Mouse (Mus musculus) stomach, embryonic 16.5 days (tissue): ENCODE measurements around the gene Cdx4. TPM values are rescaled to one million over a fixed set of nuclear protein-coding genes. Genes with fewer than 3 reads are reported as not detected.

ENCODE experiments used
- ATAC-seq: fragments of 200-750 bp; cut with Nextera tagmentation; 2 replicates; pipeline ENCODE4 v1.8.0; 2017; ENCODE audit warnings: moderate number of reproducible peaks, moderate TSS enrichment; ENCODE audit not compliant: insufficient read depth, low FRiP score
- H3K27ac ChIP-seq: fragments of 300-500 bp; sonication (generic); 2 replicates; pipeline ENCODE4 v1.5.1; 2014; ENCODE audit warnings: low read length
- H3K27me3 ChIP-seq: fragments of 300-500 bp; sonication (generic); 2 replicates; pipeline ENCODE4 v1.6.1; 2014; ENCODE audit warnings: low read length, control low read depth, mixed read lengths; ENCODE audit not compliant: control insufficient read depth, insufficient read depth
- H3K36me3 ChIP-seq: fragments of 300-500 bp; sonication (generic); 2 replicates; pipeline ENCODE4 v1.6.1; 2014; ENCODE audit warnings: low read length; ENCODE audit not compliant: control insufficient read depth, insufficient read depth
- H3K4me1 ChIP-seq: fragments of 300-500 bp; sonication (generic); 2 replicates; pipeline ENCODE4 v1.6.1; 2014; ENCODE audit warnings: low read length, control low read depth, mixed read lengths; ENCODE audit not compliant: control insufficient read depth, insufficient read depth
- H3K4me2 ChIP-seq: fragments of 300-500 bp; sonication (generic); 2 replicates; pipeline ENCODE4 v1.6.1; 2014; ENCODE audit warnings: low read depth, low read length, mixed read lengths
- H3K4me3 ChIP-seq: fragments of 300-500 bp; sonication (generic); replicated peaks from 2 replicates; pipeline ENCODE4 v1.5.1; 2014; ENCODE audit warnings: mild to moderate bottlenecking, low read length
- H3K9ac ChIP-seq: fragments of 300-500 bp; sonication (generic); 2 replicates; pipeline ENCODE4 v1.6.1; 2014; ENCODE audit warnings: low read length
- H3K9me3 ChIP-seq: fragments of 300-500 bp; sonication (generic); replicated peaks from 2 replicates; pipeline ENCODE4 v1.6.1; 2016; ENCODE audit warnings: low read length, control low read depth; ENCODE audit not compliant: control insufficient read depth
- WGBS: fragments of 180-500 bp; shearing (Covaris S2); extraction: QIAGEN DNeasy Blood & Tissue Kit; methylation state at CpG from one replicate; pipeline ENCODE4 v1.1.7; 2014; 5-methylcytosine and 5-hydroxymethylcytosine counted together
- polyA plus RNA-seq: library from polyadenylated mRNA; unstranded; fragments of >200 nt; fragmentation: Nextera tagmentation; extraction: Ambion mirVana; gene quantifications from 2 replicates; pipeline ENCODE4 v1.2.1, GENCODE M21; 2015

Cdx4 gene
- polyA plus RNA-seq, 1 experiment from 2014 or later = not detected

- peaks cover 3% of the 10 kb centered on the region; the same call in 1 of the 2 replicates for H3K27me3 ChIP-seq
- no peaks in the 10 kb centered on the region for H3K36me3 ChIP-seq
- WGBS = 67% methylated on average over 2 of the region's 2 CpGs
- H3K9ac ChIP-seq = no peak overlapping the region
- no peak overlapping the region for H3K4me2 ChIP-seq
- no peaks in the 10 kb centered on the region for H3K9me3 ChIP-seq
- no peak overlapping the region for H3K27ac ChIP-seq
- ATAC-seq = no peak
- H3K4me3 ChIP-seq = no peak overlapping the region
- no peaks in the 10 kb centered on the region for H3K4me1 ChIP-seq
Measured at GRCm38 (mm10) chrX:103371221-103371620, 50.0 kb downstream of the Cdx4 start.

DNA sequence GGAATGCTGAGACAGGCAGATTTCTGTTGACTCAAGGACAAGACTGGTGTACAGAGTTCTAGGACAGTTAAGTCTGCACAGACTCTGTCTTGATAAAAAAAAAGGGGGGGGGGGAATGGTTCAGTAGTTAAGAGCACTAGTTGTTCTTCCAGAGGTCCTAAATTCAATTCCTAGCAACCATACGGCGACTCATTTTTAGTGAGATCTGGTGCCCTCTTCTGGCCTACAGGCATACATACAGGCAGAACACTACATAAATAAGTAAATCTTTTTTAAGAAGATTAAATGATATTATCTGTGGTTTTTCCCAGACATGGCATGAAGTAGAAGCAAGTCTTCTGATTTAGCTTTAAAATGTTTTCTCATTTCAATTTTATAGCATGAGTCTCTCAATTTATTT, 50.4 kb downstream of the Cdx4 start:
- no peak for ATAC-seq
- no peak overlapping the region for H3K4me2 ChIP-seq
- WGBS = 44% methylated on average over 2 of the region's 2 CpGs

DNA sequence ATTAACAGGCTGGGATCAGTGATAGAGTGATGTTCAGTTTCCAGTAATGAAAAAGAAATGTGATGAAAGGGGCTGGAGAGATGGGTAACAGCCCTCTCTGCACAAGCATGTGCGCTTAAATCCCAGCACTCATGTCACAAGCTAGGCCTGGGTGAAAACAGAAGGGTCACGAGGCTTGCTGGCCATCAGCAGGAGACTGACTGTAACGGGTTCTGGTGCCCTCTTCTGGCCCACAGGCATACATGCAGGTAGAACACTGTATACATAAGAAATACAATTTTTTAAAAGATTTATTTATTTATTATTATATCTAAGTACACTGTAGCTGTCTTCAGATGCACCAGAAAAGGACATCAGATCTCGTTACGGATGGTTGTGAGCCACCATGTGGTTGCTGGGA, 53.1 kb downstream of the Cdx4 start:
- Histone ChIP-seq H3K9me3 (no peaks in the 10 kb centered on the region), H3K4me2 (no peak overlapping the region), H3K36me3 (no peaks in the 10 kb centered on the region), H3K27ac (no peak overlapping the region), H3K27me3 (peaks cover 3% of the 10 kb centered on the region; the same call in 1 of the 2 replicates), H3K4me1 (no peaks in the 10 kb centered on the region), H3K9ac (no peak overlapping the region), H3K4me3 (no peak overlapping the region)
- WGBS = 61% methylated on average over 5 of the region's 5 CpGs
- ATAC-seq = no peak

More for the DNA sequence above, 50.4 kb downstream of the Cdx4 start:
- H3K36me3 ChIP-seq = no peaks in the 10 kb centered on the region
- H3K27me3 ChIP-seq = peaks cover 3% of the 10 kb centered on the region; the same call in 1 of the 2 replicates
- H3K9ac ChIP-seq = no peak overlapping the region
- H3K4me3 ChIP-seq = no peak overlapping the region
- H3K9me3 ChIP-seq = no peaks in the 10 kb centered on the region
- H3K27ac ChIP-seq = no peak overlapping the region
- no peaks in the 10 kb centered on the region for H3K4me1 ChIP-seq

Other genes with a start within 250 kb of the Cdx4 start
- 2.8 and 3.1 TPM in 2 replicates for gene Nap1l2, start 134.8 kb upstream of the Cdx4 start, polyA plus RNA-seq
- 2.8 and 3.4 TPM in 2 replicates for gene Chic1, start 35.1 kb downstream of the Cdx4 start, polyA plus RNA-seq
- 0.40 and 0.49 TPM in 2 replicates for gene Tsx, start 93.1 kb downstream of the Cdx4 start, polyA plus RNA-seq
- not detected in 2 replicates for gene Gm26992, start 100.6 kb downstream of the Cdx4 start, polyA plus RNA-seq